Mouse (Mus musculus) activated CD4-positive, CD25-positive, alpha-beta regulatory T cell, adult 4 months (primary cell): ENCODE measurements around the gene Hoxd9. TPM values are rescaled to one million over a fixed set of nuclear protein-coding genes. Genes with fewer than 3 reads are reported as not detected.
A peak's percentile ranks its signal among the peaks of the same experiment; 100 is the strongest.

Experiments
- ATAC-seq: one replicate; pipeline ENCODE4 v1.8.0; 2017
- polyA plus RNA-seq, 2 experiments: library from polyadenylated mRNA; unstranded; fragments of 100-300 nt; shearing (Covaris generic); gene quantifications; one replicate each; pipeline ENCODE4 v1.2.1; 2017

Hoxd9 gene
- polyA plus RNA-seq, 2 experiments from 2014 or later = not detected

- no peak for ATAC-seq
Observed at GRCm38 (mm10) chr2:74698201-74699052, 900 bp downstream of the Hoxd9 start.

GRCm38 (mm10) chr2:74699053-74699430 lies 1.5 kb downstream of the Hoxd9 start:
- ATAC-seq = no peak

GRCm38 (mm10) chr2:74699664-74700545 lies 2.4 kb downstream of the Hoxd9 start:
- no peak for ATAC-seq

- no peak for ATAC-seq
Observed at GRCm38 (mm10) chr2:74700546-74701112, 3.1 kb downstream of the Hoxd9 start.

GRCm38 (mm10) chr2:74701949-74702819 lies 4.7 kb downstream of the Hoxd9 start:
- ATAC-seq = no peak

- no peak for ATAC-seq
Observed at GRCm38 (mm10) chr2:74702820-74703219, 5.3 kb downstream of the Hoxd9 start.

- ATAC-seq = no peak
Observed at GRCm38 (mm10) chr2:74703317-74703716, 5.8 kb downstream of the Hoxd9 start.

- ATAC-seq = no peak
Observed at GRCm38 (mm10) chr2:74703720-74704392, 6.3 kb downstream of the Hoxd9 start.

- ATAC-seq = no peak
Observed at GRCm38 (mm10) chr2:74704393-74704998, 7.0 kb downstream of the Hoxd9 start, which contains the start of gene Hoxd8. Gene Hoxd8 (plus strand): TSS chr2:74704615.

GRCm38 (mm10) chr2:74704999-74705466 lies 7.5 kb downstream of the Hoxd9 start:
- peak; percentile 13 for ATAC-seq

- ATAC-seq = peak; percentile 13
Observed at GRCm38 (mm10) chr2:74705467-74706089, 8.1 kb downstream of the Hoxd9 start.

- ATAC-seq = no peak
Observed at GRCm38 (mm10) chr2:74706393-74706960, 8.9 kb downstream of the Hoxd9 start.

GRCm38 (mm10) chr2:74707599-74707998 lies 10.1 kb downstream of the Hoxd9 start:
- ATAC-seq = no peak

- ATAC-seq = no peak
Observed at GRCm38 (mm10) chr2:74708676-74709075, 11.1 kb downstream of the Hoxd9 start.

- ATAC-seq = no peak
Observed at GRCm38 (mm10) chr2:74709465-74710419, 12.2 kb downstream of the Hoxd9 start.

GRCm38 (mm10) chr2:74710929-74711543 lies 13.5 kb downstream of the Hoxd9 start:
- ATAC-seq = no peak

GRCm38 (mm10) chr2:74711721-74712621 lies 14.4 kb downstream of the Hoxd9 start, which contains the start of the genes Hoxd3 and Hoxd4:
Gene Hoxd3 (plus strand): TSS chr2:74711927.
Gene Hoxd4 (plus strand): TSS chr2:74711929.
- no peak for ATAC-seq
